Mouse (Mus musculus): ENCODE data around the gene Ormdl2. TPM values are rescaled to one million over a fixed set of nuclear protein-coding genes. Genes with fewer than 3 reads are reported as not detected.

Ormdl2 gene
- 52.9 and 62.9 TPM in 2 replicates for polyA plus RNA-seq (2016; fragmentation: Nextera tagmentation; extraction: Ambion mirVana)

GRCm38 (mm10) chr10:128821358-128822056, at the start of gene Ormdl2:
Gene Ormdl2 (minus strand): TSS chr10:128821645.
- no peaks in the 10 kb centered on the region for H3K9me3 ChIP-seq (replicated peaks)
- H3K27me3 ChIP-seq (ENCODE audit: low read depth, poor library complexity, severe bottlenecking), result no peaks in the 10 kb centered on the region
- under 1% methylated on average over 46 of the region's 46 CpGs for WGBS
- peaks cover 63% of the 10 kb centered on the region for H3K36me3 ChIP-seq
- peaks cover 13% of the 10 kb centered on the region for H3K4me1 ChIP-seq
- DNase-seq (ENCODE audit: low spot score), result peak; percentile 100
- peak within 1 kb of the TSS; percentile 84 for H3K4me3 ChIP-seq
- peak within 1 kb of the TSS; percentile 90 for H3K27ac ChIP-seq

GRCm38 (mm10) chr10:128870341-128870740, 48.9 kb upstream of the Ormdl2 start:
- Histone ChIP-seq H3K27me3 (ENCODE audit: low read depth, poor library complexity, severe bottlenecking) (no peaks in the 10 kb centered on the region), H3K27ac (no peak overlapping the region), H3K9me3 (replicated peaks) (no peaks in the 10 kb centered on the region), H3K4me3 (no peak overlapping the region), H3K36me3 (peaks cover 93% of the 10 kb centered on the region), H3K4me1 (no peaks in the 10 kb centered on the region)
- DNase-seq (ENCODE audit: low spot score), result no peak
- 87% methylated on average over 3 of the region's 3 CpGs for WGBS

- H3K36me3 ChIP-seq, result peaks cover 89% of the 10 kb centered on the region
- H3K9me3 ChIP-seq (replicated peaks), result no peaks in the 10 kb centered on the region
- H3K27me3 ChIP-seq (ENCODE audit: low read depth, poor library complexity, severe bottlenecking), result no peaks in the 10 kb centered on the region
Observed at GRCm38 (mm10) chr10:128866518-128866917, 45.1 kb upstream of the Ormdl2 start.

GRCm38 (mm10) chr10:128866042-128866441, 44.6 kb upstream of the Ormdl2 start:
- 93% methylated on average over 3 of the region's 3 CpGs for WGBS
- Histone ChIP-seq H3K9me3 (replicated peaks) (no peaks in the 10 kb centered on the region), H3K36me3 (peaks cover 89% of the 10 kb centered on the region), H3K27me3 (ENCODE audit: low read depth, poor library complexity, severe bottlenecking) (no peaks in the 10 kb centered on the region), H3K4me3 (no peak overlapping the region), H3K4me1 (no peaks in the 10 kb centered on the region), H3K27ac (no peak overlapping the region)
- DNase-seq (ENCODE audit: low spot score), result no peak

More at GRCm38 (mm10) chr10:128866518-128866917, 45.1 kb upstream of the Ormdl2 start:
- no peaks in the 10 kb centered on the region for H3K4me1 ChIP-seq
- H3K27ac ChIP-seq, result no peak overlapping the region
- WGBS, result 83% methylated on average over 1 of the region's 1 CpGs
- DNase-seq (ENCODE audit: low spot score), result no peak
- H3K4me3 ChIP-seq, result no peak overlapping the region

GRCm38 (mm10) chr10:128861176-128861575, 39.7 kb upstream of the Ormdl2 start:
- H3K9me3 ChIP-seq (replicated peaks), result no peaks in the 10 kb centered on the region
- no peak for DNase-seq (ENCODE audit: low spot score)
- H3K36me3 ChIP-seq, result peaks cover 91% of the 10 kb centered on the region
- H3K4me3 ChIP-seq, result no peak overlapping the region
- H3K4me1 ChIP-seq, result no peaks in the 10 kb centered on the region
- no peaks in the 10 kb centered on the region for H3K27me3 ChIP-seq (ENCODE audit: low read depth, poor library complexity, severe bottlenecking)
- no peak overlapping the region for H3K27ac ChIP-seq

- H3K4me3 ChIP-seq, result no peak overlapping the region
- H3K4me1 ChIP-seq, result peaks cover 5% of the 10 kb centered on the region; the same call in 1 of the 2 replicates
- H3K9me3 ChIP-seq (replicated peaks), result no peaks in the 10 kb centered on the region
- 83% methylated on average over 3 of the region's 3 CpGs for WGBS
- peaks cover 81% of the 10 kb centered on the region for H3K36me3 ChIP-seq
- H3K27me3 ChIP-seq (ENCODE audit: low read depth, poor library complexity, severe bottlenecking), result no peaks in the 10 kb centered on the region
- no peak for DNase-seq (ENCODE audit: low spot score)
- no peak overlapping the region for H3K27ac ChIP-seq
Observed at GRCm38 (mm10) chr10:128850339-128850738, 28.9 kb upstream of the Ormdl2 start.

GRCm38 (mm10) chr10:128848426-128848825, 27.0 kb upstream of the Ormdl2 start:
- H3K36me3 ChIP-seq, result peaks cover 88% of the 10 kb centered on the region

GRCm38 (mm10) chr10:128846664-128847063, 25.2 kb upstream of the Ormdl2 start:
- DNase-seq (ENCODE audit: low spot score), result no peak
- WGBS, result 96% methylated on average over 4 of the region's 4 CpGs
- Histone ChIP-seq H3K36me3 (peaks cover 88% of the 10 kb centered on the region), H3K9me3 (replicated peaks) (no peaks in the 10 kb centered on the region), H3K4me3 (no peak overlapping the region), H3K27ac (no peak overlapping the region), H3K27me3 (ENCODE audit: low read depth, poor library complexity, severe bottlenecking) (no peaks in the 10 kb centered on the region), H3K4me1 (peaks cover 11% of the 10 kb centered on the region; the same call in 1 of the 2 replicates)

More at GRCm38 (mm10) chr10:128848426-128848825, 27.0 kb upstream of the Ormdl2 start:
- H3K4me3 ChIP-seq, result no peak overlapping the region
- H3K9me3 ChIP-seq (replicated peaks), result no peaks in the 10 kb centered on the region
- no peaks in the 10 kb centered on the region for H3K27me3 ChIP-seq (ENCODE audit: low read depth, poor library complexity, severe bottlenecking)
- DNase-seq (ENCODE audit: low spot score), result no peak
- WGBS, result 57% methylated on average over 2 of the region's 2 CpGs
- no peak overlapping the region for H3K27ac ChIP-seq
- H3K4me1 ChIP-seq, result peaks cover 11% of the 10 kb centered on the region; the same call in 1 of the 2 replicates

GRCm38 (mm10) chr10:128845516-128845915, 24.1 kb upstream of the Ormdl2 start:
- H3K36me3 ChIP-seq, result peaks cover 90% of the 10 kb centered on the region
- no peak overlapping the region for H3K27ac ChIP-seq

GRCm38 (mm10) chr10:128843260-128843659, 21.8 kb upstream of the Ormdl2 start:
- Histone ChIP-seq H3K9me3 (replicated peaks) (no peaks in the 10 kb centered on the region), H3K4me1 (peaks cover 11% of the 10 kb centered on the region; the same call in 1 of the 2 replicates), H3K4me3 (no peak overlapping the region), H3K27me3 (ENCODE audit: low read depth, poor library complexity, severe bottlenecking) (no peaks in the 10 kb centered on the region), H3K36me3 (peaks cover 90% of the 10 kb centered on the region), H3K27ac (no peak overlapping the region)
- WGBS, result 91% methylated on average over 5 of the region's 5 CpGs
- DNase-seq (ENCODE audit: low spot score), result no peak

More at GRCm38 (mm10) chr10:128845516-128845915, 24.1 kb upstream of the Ormdl2 start:
- DNase-seq (ENCODE audit: low spot score), result no peak
- Histone ChIP-seq H3K27me3 (ENCODE audit: low read depth, poor library complexity, severe bottlenecking) (no peaks in the 10 kb centered on the region), H3K4me3 (no peak overlapping the region), H3K9me3 (replicated peaks) (no peaks in the 10 kb centered on the region), H3K4me1 (peaks cover 11% of the 10 kb centered on the region; the same call in 1 of the 2 replicates)
- 79% methylated on average over 2 of the region's 2 CpGs for WGBS

- no peaks in the 10 kb centered on the region for H3K9me3 ChIP-seq (replicated peaks)
- no peak overlapping the region for H3K27ac ChIP-seq
- H3K36me3 ChIP-seq, result peaks cover 92% of the 10 kb centered on the region
- H3K4me1 ChIP-seq, result peaks cover 9% of the 10 kb centered on the region; the same call in 1 of the 2 replicates
- H3K27me3 ChIP-seq (ENCODE audit: low read depth, poor library complexity, severe bottlenecking), result no peaks in the 10 kb centered on the region
- H3K4me3 ChIP-seq, result no peak overlapping the region
- no peak for DNase-seq (ENCODE audit: low spot score)
Observed at GRCm38 (mm10) chr10:128840612-128841011, 19.2 kb upstream of the Ormdl2 start.

- DNase-seq (ENCODE audit: low spot score), result no peak
- peaks cover 97% of the 10 kb centered on the region for H3K36me3 ChIP-seq
- H3K9me3 ChIP-seq (replicated peaks), result no peaks in the 10 kb centered on the region
- no peaks in the 10 kb centered on the region for H3K27me3 ChIP-seq (ENCODE audit: low read depth, poor library complexity, severe bottlenecking)
- no peak overlapping the region for H3K27ac ChIP-seq
- no peak overlapping the region for H3K4me3 ChIP-seq
- no peaks in the 10 kb centered on the region for H3K4me1 ChIP-seq
Observed at GRCm38 (mm10) chr10:128839434-128839833, 18.0 kb upstream of the Ormdl2 start.

GRCm38 (mm10) chr10:128837400-128837799, 16.0 kb upstream of the Ormdl2 start:
- Histone ChIP-seq H3K36me3 (peaks cover 100% of the 10 kb centered on the region), H3K27ac (no peak overlapping the region), H3K27me3 (ENCODE audit: low read depth, poor library complexity, severe bottlenecking) (no peaks in the 10 kb centered on the region), H3K4me1 (no peaks in the 10 kb centered on the region), H3K9me3 (replicated peaks) (no peaks in the 10 kb centered on the region), H3K4me3 (no peak overlapping the region)
- no peak for DNase-seq (ENCODE audit: low spot score)

All from limb, embryonic 10.5 days (tissue).